Mouse (Mus musculus): ENCODE measurements at regions not wholly inside any gene's neighbourhood (a gene's known extent, or its start where the extent isn't known, plus 50 kb on each side); places are given as distances from the start of the nearest gene placed in this dataset.

GRCm38 (mm10) chr7:62278492-62278891, 67.9 kb upstream of the Ndn start:
- no peak for ATAC-seq
- Histone ChIP-seq H3K36me3 (ENCODE audit: insufficient read depth, low read length) (no peaks in the 10 kb centered on the region), H3K4me1 (ENCODE audit: insufficient read depth, low read length) (no peaks in the 10 kb centered on the region), H3K4me2 (ENCODE audit: low read depth, low read length) (no peak overlapping the region), H3K9me3 (ENCODE audit: low read length) (no peaks in the 10 kb centered on the region), H3K9ac (replicated peaks; ENCODE audit: low read length) (no peak overlapping the region), H3K4me3 (ENCODE audit: low read length) (no peak overlapping the region), H3K27ac (no peak overlapping the region), H3K27me3 (ENCODE audit: insufficient read depth, low read length) (no peaks in the 10 kb centered on the region)
- TF ChIP-seq CTCF (IDR thresholded peaks at IDR 0.05; ENCODE audit: low read depth), result no peak
- 24% methylated on average over 2 of the region's 2 CpGs for WGBS
- no peak for DNase-seq (ENCODE audit: low spot score)

DNA sequence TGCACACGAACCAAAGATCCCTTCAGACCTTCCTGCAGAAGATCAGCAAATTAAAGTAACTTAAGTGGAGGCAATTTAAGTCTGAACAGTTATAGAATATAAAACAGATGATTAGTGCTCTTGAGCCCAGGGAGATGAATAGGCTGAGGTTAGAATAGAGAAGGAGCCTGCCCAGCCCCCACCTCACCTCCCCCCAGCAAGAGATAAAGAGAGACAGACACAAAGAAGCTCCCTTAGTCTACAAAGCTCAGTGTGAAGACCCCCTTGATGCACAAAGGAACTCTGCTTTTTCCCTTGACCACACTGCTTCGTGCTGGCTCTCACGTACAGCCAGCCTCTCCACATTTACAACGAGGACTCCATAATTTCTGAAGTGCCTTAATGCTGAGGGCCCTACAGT, 67.3 kb upstream of the Ndn start:
- no peak overlapping the region for H3K4me3 ChIP-seq (ENCODE audit: low read length)
- H3K36me3 ChIP-seq (ENCODE audit: insufficient read depth, low read length), result no peaks in the 10 kb centered on the region
- no peak overlapping the region for H3K27ac ChIP-seq
- H3K4me1 ChIP-seq (ENCODE audit: insufficient read depth, low read length), result no peaks in the 10 kb centered on the region
- TF ChIP-seq CTCF (IDR thresholded peaks at IDR 0.05; ENCODE audit: low read depth), result no peak
- ATAC-seq (no peak), DNase-seq (ENCODE audit: low spot score) (no peak)
- no peak overlapping the region for H3K4me2 ChIP-seq (ENCODE audit: low read depth, low read length)
- H3K27me3 ChIP-seq (ENCODE audit: insufficient read depth, low read length), result no peaks in the 10 kb centered on the region
- no peak overlapping the region for H3K9ac ChIP-seq (replicated peaks; ENCODE audit: low read length)
- WGBS, result 54% methylated on average over 4 of the region's 4 CpGs
- H3K9me3 ChIP-seq (ENCODE audit: low read length), result no peaks in the 10 kb centered on the region
